Mouse (Mus musculus) G1E-ER4 (cell line): ENCODE data around the gene 6330409D20Rik. TPM values are rescaled to one million over a fixed set of nuclear protein-coding genes. Genes with fewer than 3 reads are reported as not detected.

ENCODE experiments used
- GATA1 ChIP-seq: IDR thresholded peaks from one replicate; pipeline ENCODE4 v1.8.0; 2012; ENCODE audit warnings: low read length, inconsistent platforms
- polyA plus RNA-seq: library from polyadenylated mRNA; stranded (reverse); fragments of >175 nt; gene quantifications from 2 replicates; pipeline ENCODE4 v1.2.3, GENCODE M21; 2012

The 6330409D20Rik gene
- polyA plus RNA-seq, 1 experiment: not detected

- TF ChIP-seq GATA1: no peak
Measured at GRCm38 (mm10) chr2:32737008-32737407, 3.8 kb downstream of the 6330409D20Rik start.

- TF ChIP-seq GATA1: no peak
Measured at GRCm38 (mm10) chr2:32736306-32736829, 4.4 kb downstream of the 6330409D20Rik start.

- no peak for TF ChIP-seq GATA1
Measured at GRCm38 (mm10) chr2:32734933-32735332, 5.9 kb downstream of the 6330409D20Rik start.

- no peak for TF ChIP-seq GATA1
Measured at GRCm38 (mm10) chr2:32734480-32734879, 6.3 kb downstream of the 6330409D20Rik start.

- TF ChIP-seq GATA1: no peak
Measured at GRCm38 (mm10) chr2:32732695-32733094, 8.1 kb downstream of the 6330409D20Rik start.

GRCm38 (mm10) chr2:32731911-32732310 lies 8.9 kb downstream of the 6330409D20Rik start:
- no peak for TF ChIP-seq GATA1

- no peak for TF ChIP-seq GATA1
Measured at GRCm38 (mm10) chr2:32730854-32731253, 10.0 kb downstream of the 6330409D20Rik start.

GRCm38 (mm10) chr2:32729547-32729946 lies 11.3 kb downstream of the 6330409D20Rik start:
- no peak for TF ChIP-seq GATA1

GRCm38 (mm10) chr2:32728463-32728862 lies 12.4 kb downstream of the 6330409D20Rik start:
- TF ChIP-seq GATA1: no peak

- TF ChIP-seq GATA1: no peak
Measured at GRCm38 (mm10) chr2:32727435-32727834, 13.4 kb downstream of the 6330409D20Rik start.

- no peak for TF ChIP-seq GATA1
Measured at GRCm38 (mm10) chr2:32724832-32725790, 15.7 kb downstream of the 6330409D20Rik start.

- no peak for TF ChIP-seq GATA1
Measured at GRCm38 (mm10) chr2:32724149-32724548, 16.7 kb downstream of the 6330409D20Rik start.

- no peak for TF ChIP-seq GATA1
Measured at GRCm38 (mm10) chr2:32722581-32722980, 18.2 kb downstream of the 6330409D20Rik start.

- TF ChIP-seq GATA1: no peak
Measured at GRCm38 (mm10) chr2:32722046-32722445, 18.8 kb downstream of the 6330409D20Rik start.

GRCm38 (mm10) chr2:32720681-32721229 lies 20.1 kb downstream of the 6330409D20Rik start, which contains the start of gene Sh2d3c:
TSS of gene Sh2d3c (plus strand) at chr2:32721055.
- TF ChIP-seq GATA1: no peak

GRCm38 (mm10) chr2:32720053-32720452 lies 20.8 kb downstream of the 6330409D20Rik start:
- TF ChIP-seq GATA1: no peak
